Mouse (Mus musculus): ENCODE results near the gene Btbd35f23.
"Not testable (repeated sequence)": the region's sequence is repeated elsewhere in the genome, so short reads cannot be mapped to it uniquely, and the experiment has no call there.

The Btbd35f23 gene

GRCm38 (mm10) chrX:3076575-3076974, at the start of gene Btbd35f23:
Gene Btbd35f23, plus strand, starts transcription at chrX:3076875.
- not testable (repeated sequence) for DNase-seq (ENCODE audit: low read depth)
